Mouse (Mus musculus): Measurements from ENCODE around the gene Mcoln1. TPM values are rescaled to one million over a fixed set of nuclear protein-coding genes. Genes with fewer than 3 reads are reported as not detected.

Mcoln1 gene
- polyA plus RNA-seq, 1 experiment from 2014 or later, result 46.9 TPM

DNA sequence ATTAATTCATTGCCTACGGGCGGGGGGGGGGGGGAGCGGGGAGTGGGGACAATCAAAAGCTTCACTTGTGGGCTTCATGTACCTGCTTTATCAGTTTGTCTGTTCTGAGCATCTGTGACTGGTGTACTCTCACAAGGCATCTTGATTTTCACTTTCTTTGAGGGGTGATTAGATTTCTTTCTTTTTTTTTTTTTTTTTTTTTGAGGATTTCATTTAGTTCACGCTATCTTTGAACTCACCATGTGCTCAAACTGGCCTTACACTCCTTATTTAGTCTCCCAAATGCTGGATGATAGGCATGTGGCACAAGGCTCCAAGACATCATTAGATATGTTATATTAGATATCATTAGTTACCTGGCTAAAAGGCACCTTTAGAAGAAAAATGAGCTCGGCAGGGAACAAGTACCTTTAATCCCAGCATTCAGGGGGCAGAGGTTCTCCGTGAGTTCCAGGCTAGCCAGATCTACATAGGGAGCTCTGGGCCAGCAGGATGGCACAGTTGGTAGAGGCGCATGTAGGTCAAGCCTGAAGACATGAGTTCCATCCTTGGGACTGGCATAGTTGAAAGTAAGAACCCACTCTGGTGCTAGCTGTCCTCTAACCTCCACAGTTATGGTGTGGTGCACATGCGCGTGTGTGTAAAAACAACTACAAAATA lies 32.2 kb upstream of the Mcoln1 start:
- Histone ChIP-seq H3K27me3 (ENCODE audit: insufficient read depth, low read length) (no peaks in the 10 kb centered on the region), H3K9ac (ENCODE audit: low read depth, low read length) (peak overlapping the region; percentile 62), H3K4me2 (ENCODE audit: low read length) (peak overlapping the region; percentile 59), H3K4me3 (replicated peaks; ENCODE audit: low read depth, low read length) (peak overlapping the region; percentile 39), H3K36me3 (ENCODE audit: insufficient read depth, low read length) (no peaks in the 10 kb centered on the region), H3K9me3 (replicated peaks; ENCODE audit: low read length) (no peaks in the 10 kb centered on the region), H3K4me1 (replicated peaks; ENCODE audit: insufficient read depth, low read length) (no peaks in the 10 kb centered on the region; the same call in 1 of the 2 replicates), H3K27ac (peak overlapping the region; percentile 70; the same call in 1 of the 2 replicates)
- 51% methylated on average over 9 of the region's 9 CpGs for WGBS
- DNase-seq (ENCODE audit: low spot score), result peak; percentile 6
- TF ChIP-seq CTCF (IDR thresholded peaks at IDR 0.05; ENCODE audit: low read depth), result no peak
- no peak for ATAC-seq (replicated peaks; ENCODE audit: low FRiP score, low read depth)

DNA sequence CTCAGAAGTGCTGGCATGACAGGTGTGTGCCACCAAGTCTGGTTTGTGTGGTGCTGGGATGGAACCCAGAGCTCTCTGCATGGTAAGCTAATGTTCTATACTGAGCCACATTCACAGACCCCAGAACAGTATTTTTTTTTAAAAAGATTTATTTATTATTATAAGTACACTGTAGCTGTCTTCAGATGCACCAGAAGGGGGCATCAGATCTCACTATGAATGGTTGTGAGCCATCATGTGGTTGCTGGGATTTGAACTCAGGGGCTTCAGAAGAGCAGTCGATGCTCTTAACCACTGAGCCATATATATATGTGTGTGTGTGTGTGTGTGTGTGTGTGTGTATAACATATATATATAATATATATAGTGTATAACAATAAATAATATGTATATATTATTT lies 31.4 kb upstream of the Mcoln1 start:
- ATAC-seq (replicated peaks; ENCODE audit: low FRiP score, low read depth), result no peak
- TF ChIP-seq CTCF (IDR thresholded peaks at IDR 0.05; ENCODE audit: low read depth), result peak; percentile 22; the same call in 1 of the 2 replicates
- H3K27me3 ChIP-seq (ENCODE audit: insufficient read depth, low read length), result no peaks in the 10 kb centered on the region
- no peak overlapping the region for H3K4me3 ChIP-seq (replicated peaks; ENCODE audit: low read depth, low read length)
- H3K4me2 ChIP-seq (ENCODE audit: low read length), result no peak overlapping the region
- no peaks in the 10 kb centered on the region for H3K9me3 ChIP-seq (replicated peaks; ENCODE audit: low read length)
- no peak overlapping the region for H3K9ac ChIP-seq (ENCODE audit: low read depth, low read length)
- WGBS, result 97% methylated on average over 1 of the region's 1 CpGs
- H3K27ac ChIP-seq, result no peak overlapping the region
- H3K36me3 ChIP-seq (ENCODE audit: insufficient read depth, low read length), result no peaks in the 10 kb centered on the region
- no peak for DNase-seq (ENCODE audit: low spot score)
- H3K4me1 ChIP-seq (replicated peaks; ENCODE audit: insufficient read depth, low read length), result no peaks in the 10 kb centered on the region; the same call in 1 of the 2 replicates

- H3K4me2 ChIP-seq (ENCODE audit: low read length), result no peak within 1 kb of the TSS
- no peak within 1 kb of the TSS for H3K4me3 ChIP-seq (replicated peaks; ENCODE audit: low read depth, low read length)
- DNase-seq (ENCODE audit: low spot score), result no peak
- H3K9me3 ChIP-seq (replicated peaks; ENCODE audit: low read length), result no peaks in the 10 kb centered on the region
- H3K9ac ChIP-seq (ENCODE audit: low read depth, low read length), result no peak within 1 kb of the TSS
- no peak within 1 kb of the TSS for H3K27ac ChIP-seq
- H3K27me3 ChIP-seq (ENCODE audit: insufficient read depth, low read length), result no peaks in the 10 kb centered on the region
- no peaks in the 10 kb centered on the region for H3K36me3 ChIP-seq (ENCODE audit: insufficient read depth, low read length)
- no peaks in the 10 kb centered on the region; the same call in 1 of the 2 replicates for H3K4me1 ChIP-seq (replicated peaks; ENCODE audit: insufficient read depth, low read length)
- ATAC-seq (replicated peaks; ENCODE audit: low FRiP score, low read depth), result no peak
- no peak for TF ChIP-seq CTCF (IDR thresholded peaks at IDR 0.05; ENCODE audit: low read depth)
These were observed 29.7 kb upstream of the Mcoln1 start, which contains the start of gene Tex45 for GRCm38 (mm10) chr8:3470562-3470961. TSS of gene Tex45 (plus strand) at chr8:3470862.

GRCm38 (mm10) chr8:3475715-3476429 lies 24.4 kb upstream of the Mcoln1 start:
- H3K9me3 ChIP-seq (replicated peaks; ENCODE audit: low read length), result no peaks in the 10 kb centered on the region
- peak overlapping the region; percentile 47 for H3K4me2 ChIP-seq (ENCODE audit: low read length)
- WGBS, result 24% methylated on average over 37 of the region's 37 CpGs
- TF ChIP-seq CTCF (IDR thresholded peaks at IDR 0.05; ENCODE audit: low read depth), result no peak
- DNase-seq (ENCODE audit: low spot score) (no peak), ATAC-seq (replicated peaks; ENCODE audit: low FRiP score, low read depth) (0 out of 2 replicates have a peak, but pooled peaks have one; percentile 21)
- no peaks in the 10 kb centered on the region for H3K4me1 ChIP-seq (replicated peaks; ENCODE audit: insufficient read depth, low read length)
- H3K27me3 ChIP-seq (ENCODE audit: insufficient read depth, low read length), result no peaks in the 10 kb centered on the region
- H3K27ac ChIP-seq, result no peak overlapping the region
- H3K4me3 ChIP-seq (replicated peaks; ENCODE audit: low read depth, low read length), result peak overlapping the region; percentile 18; the same call in 1 of the 2 replicates
- no peaks in the 10 kb centered on the region for H3K36me3 ChIP-seq (ENCODE audit: insufficient read depth, low read length)
- 0 out of 2 replicates have a peak overlapping the region, but pooled peaks have one; percentile 31 for H3K9ac ChIP-seq (ENCODE audit: low read depth, low read length)

DNA sequence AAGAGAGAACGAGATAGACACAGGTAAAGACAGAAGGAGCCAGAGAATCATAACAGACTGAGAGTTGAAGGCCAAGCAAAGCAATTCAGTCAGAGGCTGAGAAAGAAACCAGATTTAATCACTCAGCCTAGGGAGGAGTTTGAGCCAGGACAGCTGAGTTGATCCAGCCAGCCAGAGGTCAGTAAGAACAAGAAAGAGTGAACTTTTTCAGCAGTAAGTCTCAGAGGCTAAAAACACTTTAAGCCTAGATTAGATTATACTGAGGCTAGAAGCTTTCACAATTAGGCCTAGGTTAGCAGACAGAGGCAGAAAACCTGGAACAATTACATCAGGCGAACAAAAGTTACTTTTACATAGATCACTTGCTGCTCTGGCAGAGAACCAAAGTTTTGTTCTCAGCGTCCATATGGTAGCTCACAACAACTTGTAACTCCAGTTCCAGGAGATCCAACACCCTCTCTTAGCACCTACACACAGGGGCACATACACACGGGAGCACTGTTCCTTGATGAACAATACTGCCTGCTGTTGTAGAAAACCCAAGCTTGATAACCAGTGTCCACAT lies 20.0 kb upstream of the Mcoln1 start:
- no peak overlapping the region for H3K4me3 ChIP-seq (replicated peaks; ENCODE audit: low read depth, low read length)
- no peak overlapping the region for H3K27ac ChIP-seq
- 44% methylated on average over 4 of the region's 4 CpGs for WGBS
- H3K9ac ChIP-seq (ENCODE audit: low read depth, low read length), result no peak overlapping the region
- H3K9me3 ChIP-seq (replicated peaks; ENCODE audit: low read length), result no peaks in the 10 kb centered on the region
- H3K4me2 ChIP-seq (ENCODE audit: low read length), result no peak overlapping the region
- H3K27me3 ChIP-seq (ENCODE audit: insufficient read depth, low read length), result no peaks in the 10 kb centered on the region
- DNase-seq (ENCODE audit: low spot score) (peak; percentile 60), ATAC-seq (replicated peaks; ENCODE audit: low FRiP score, low read depth) (no peak)
- no peaks in the 10 kb centered on the region for H3K4me1 ChIP-seq (replicated peaks; ENCODE audit: insufficient read depth, low read length)
- TF ChIP-seq CTCF (IDR thresholded peaks at IDR 0.05; ENCODE audit: low read depth), result no peak
- H3K36me3 ChIP-seq (ENCODE audit: insufficient read depth, low read length), result no peaks in the 10 kb centered on the region

DNA sequence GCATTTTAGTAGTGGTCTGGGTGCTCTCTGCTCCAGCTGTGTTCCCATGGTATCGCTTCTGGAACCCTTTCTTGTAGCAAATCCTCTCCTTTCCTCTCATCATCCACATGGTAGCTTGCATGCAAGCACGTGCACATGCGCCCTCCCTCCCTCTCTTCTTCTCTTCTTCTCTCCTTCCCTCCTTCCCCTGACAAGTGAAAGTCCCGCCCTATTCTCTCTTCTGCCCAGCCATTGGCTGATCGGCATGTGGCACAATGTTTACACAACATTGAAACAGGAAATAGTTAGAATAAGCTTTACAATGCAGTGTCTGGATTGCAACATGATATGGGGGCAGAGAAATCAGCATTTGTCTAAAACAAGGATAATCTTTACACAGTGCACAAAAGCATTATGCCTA lies 18.7 kb upstream of the Mcoln1 start:
- Histone ChIP-seq H3K36me3 (ENCODE audit: insufficient read depth, low read length) (no peaks in the 10 kb centered on the region), H3K27me3 (ENCODE audit: insufficient read depth, low read length) (no peaks in the 10 kb centered on the region), H3K4me2 (ENCODE audit: low read length) (no peak overlapping the region), H3K4me1 (replicated peaks; ENCODE audit: insufficient read depth, low read length) (no peaks in the 10 kb centered on the region), H3K4me3 (replicated peaks; ENCODE audit: low read depth, low read length) (no peak overlapping the region), H3K9ac (ENCODE audit: low read depth, low read length) (no peak overlapping the region), H3K9me3 (replicated peaks; ENCODE audit: low read length) (no peaks in the 10 kb centered on the region), H3K27ac (no peak overlapping the region)
- 68% methylated on average over 5 of the region's 5 CpGs for WGBS
- no peak for ATAC-seq (replicated peaks; ENCODE audit: low FRiP score, low read depth)
- TF ChIP-seq CTCF (IDR thresholded peaks at IDR 0.05; ENCODE audit: low read depth), result no peak
- peak; percentile 18 for DNase-seq (ENCODE audit: low spot score)
